Mouse (Mus musculus) embryo, embryonic 10 days (tissue): ENCODE results near the gene Cfd.
"Not testable (repeated sequence)": the region's sequence is repeated elsewhere in the genome, so short reads cannot be mapped to it uniquely, and the experiment has no call there.

Experiments used
- DNase-seq: peaks from one replicate; pipeline ENCODE4 v3.0.0-alpha.2; 2015; ENCODE audit warnings: low spot score

Cfd gene

GRCm38 (mm10) chr10:79861230-79862048 lies 29.2 kb upstream of the Cfd start:
- DNase-seq: no peak

- no peak for DNase-seq
These were observed 28.4 kb upstream of the Cfd start for GRCm38 (mm10) chr10:79862049-79862788.

GRCm38 (mm10) chr10:79862925-79863324 lies 27.7 kb upstream of the Cfd start:
- DNase-seq: no peak

- DNase-seq: no peak
These were observed 26.1 kb upstream of the Cfd start for GRCm38 (mm10) chr10:79864351-79865188.

GRCm38 (mm10) chr10:79865189-79865601 lies 25.5 kb upstream of the Cfd start:
- DNase-seq: no peak

- no peak for DNase-seq
These were observed 24.8 kb upstream of the Cfd start for GRCm38 (mm10) chr10:79865801-79866295.

GRCm38 (mm10) chr10:79866601-79867000 lies 24.1 kb upstream of the Cfd start:
- DNase-seq: no peak

GRCm38 (mm10) chr10:79871845-79872244 lies 18.8 kb upstream of the Cfd start:
- no peak for DNase-seq

GRCm38 (mm10) chr10:79872862-79873261 lies 17.8 kb upstream of the Cfd start:
- no peak for DNase-seq

- DNase-seq: no peak
These were observed 17.3 kb upstream of the Cfd start for GRCm38 (mm10) chr10:79873313-79873712.

GRCm38 (mm10) chr10:79873715-79874289 lies 16.9 kb upstream of the Cfd start:
- DNase-seq: no peak

GRCm38 (mm10) chr10:79874290-79874862 lies 16.3 kb upstream of the Cfd start, which contains the start of the genes Prtn3 and Plppr3:
Prtn3 (plus strand) TSS chr10:79874476.
Plppr3 (minus strand) TSS chr10:79874634.
- peak; percentile 72 for DNase-seq

GRCm38 (mm10) chr10:79877174-79877573 lies 13.5 kb upstream of the Cfd start:
- DNase-seq: no peak

GRCm38 (mm10) chr10:79877757-79878156 lies 12.9 kb upstream of the Cfd start:
- no peak for DNase-seq

GRCm38 (mm10) chr10:79879527-79879926 lies 11.1 kb upstream of the Cfd start:
- DNase-seq: no peak

- DNase-seq: no peak
These were observed 9.9 kb upstream of the Cfd start for GRCm38 (mm10) chr10:79880721-79881120.

GRCm38 (mm10) chr10:79881981-79882380 lies 8.7 kb upstream of the Cfd start:
- DNase-seq: peak; percentile 55

- DNase-seq: peak; percentile 88
These were observed 7.2 kb upstream of the Cfd start for GRCm38 (mm10) chr10:79883297-79884084.

GRCm38 (mm10) chr10:79884446-79884845 lies 6.2 kb upstream of the Cfd start:
- no peak for DNase-seq

GRCm38 (mm10) chr10:79884938-79885337 lies 5.7 kb upstream of the Cfd start:
- not testable (repeated sequence) for DNase-seq
